Mouse (Mus musculus) kidney, adult 18-20 months (tissue): ENCODE measurements around the gene Gfm2.
"Not testable (repeated sequence)": the region's sequence is repeated elsewhere in the genome, so short reads cannot be mapped to it uniquely, and the experiment has no call there.

Experiments used
- DNase-seq: peaks from one replicate; pipeline ENCODE4 v3.0.0; 2021

The Gfm2 gene

DNA sequence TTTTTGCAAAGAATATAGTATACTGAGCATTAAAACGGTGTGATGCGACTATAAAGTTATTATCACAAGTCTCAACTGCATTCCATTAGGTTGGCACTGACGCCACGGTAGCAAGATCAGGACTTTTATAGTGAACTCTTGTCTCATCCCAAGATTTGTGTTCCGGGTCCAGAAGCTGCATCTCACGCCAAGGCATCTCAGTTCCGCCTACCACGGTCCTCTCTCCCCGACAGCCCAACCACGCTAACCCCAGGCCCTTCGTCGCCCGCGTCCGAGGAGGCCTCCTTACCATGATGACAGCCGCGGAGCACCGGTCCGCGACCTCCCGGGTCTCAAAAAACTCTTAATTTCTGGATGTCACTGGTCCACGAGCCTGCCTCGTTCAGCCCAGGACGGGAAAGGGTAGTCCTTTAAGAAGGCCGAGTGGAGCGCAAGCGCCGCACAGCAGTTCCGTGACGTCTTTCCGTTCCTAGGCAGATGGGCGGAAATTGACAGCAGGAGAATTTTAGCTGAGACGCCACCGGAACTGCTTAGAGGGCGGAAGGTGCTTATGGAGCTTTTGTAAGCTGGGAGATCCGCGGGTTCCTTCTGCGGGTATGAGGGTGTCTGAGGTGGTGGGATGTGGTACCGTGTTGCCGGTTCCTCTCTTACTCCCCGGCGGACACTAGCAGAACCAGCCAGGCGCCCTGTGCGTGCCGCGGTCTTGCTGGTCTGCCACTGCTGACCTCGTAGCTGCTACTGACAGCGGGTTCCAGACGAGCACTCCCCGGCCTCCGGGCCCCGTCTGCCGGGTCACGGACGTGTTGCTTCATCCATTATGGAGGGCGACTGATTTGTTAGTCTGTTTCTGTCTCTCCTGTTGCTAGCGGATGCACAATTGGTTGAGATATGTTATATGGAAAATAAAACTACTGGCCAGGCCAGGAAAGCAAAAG, at the start of gene Gfm2, which contains the start of gene Nsa2:
Gfm2 (plus strand) TSS at position 472 of the 935 bp plus-strand sequence.
Nsa2 (minus strand) TSS at position 472 of the 935 bp plus-strand sequence.
- peak; percentile 92 for DNase-seq

DNA sequence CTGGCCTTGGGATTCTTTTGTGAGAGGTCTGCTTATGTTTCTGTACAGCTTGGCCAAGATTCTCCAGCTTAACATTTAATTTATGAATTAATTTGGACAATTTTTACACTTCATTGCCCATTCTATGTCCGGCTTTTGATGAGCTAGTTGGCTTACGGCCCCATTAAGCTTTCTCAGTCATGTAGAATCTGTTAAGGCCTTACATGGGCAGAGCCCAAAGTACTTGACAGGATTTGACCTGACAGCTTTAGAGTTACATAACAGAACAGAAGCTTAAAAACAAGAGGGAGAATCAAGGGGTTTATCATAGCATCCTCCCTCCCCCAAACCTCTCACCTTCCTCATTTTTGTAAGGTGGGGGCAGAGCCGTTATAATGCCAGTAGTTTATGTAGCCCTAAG, 49.6 kb upstream of the Gfm2 start:
- no peak for DNase-seq

DNA sequence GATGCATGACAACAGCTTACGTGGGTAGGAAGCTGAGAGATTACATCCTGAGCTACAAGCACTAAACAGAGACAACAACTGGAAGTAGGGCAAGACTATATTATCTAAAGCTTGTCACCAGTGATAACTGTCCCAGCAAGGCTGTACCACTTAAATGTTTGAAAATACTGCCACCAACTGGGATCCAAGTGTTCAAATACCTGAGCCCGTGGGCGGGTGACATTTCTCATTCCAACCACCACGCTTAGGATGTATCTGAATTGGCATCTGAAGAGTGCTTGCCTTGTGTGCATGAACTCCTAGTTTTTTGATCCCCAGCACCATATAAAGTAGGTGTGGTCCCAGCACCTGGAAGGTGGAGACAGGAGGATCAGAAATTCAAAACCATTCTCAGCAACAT, 42.0 kb upstream of the Gfm2 start:
- no peak for DNase-seq

DNA sequence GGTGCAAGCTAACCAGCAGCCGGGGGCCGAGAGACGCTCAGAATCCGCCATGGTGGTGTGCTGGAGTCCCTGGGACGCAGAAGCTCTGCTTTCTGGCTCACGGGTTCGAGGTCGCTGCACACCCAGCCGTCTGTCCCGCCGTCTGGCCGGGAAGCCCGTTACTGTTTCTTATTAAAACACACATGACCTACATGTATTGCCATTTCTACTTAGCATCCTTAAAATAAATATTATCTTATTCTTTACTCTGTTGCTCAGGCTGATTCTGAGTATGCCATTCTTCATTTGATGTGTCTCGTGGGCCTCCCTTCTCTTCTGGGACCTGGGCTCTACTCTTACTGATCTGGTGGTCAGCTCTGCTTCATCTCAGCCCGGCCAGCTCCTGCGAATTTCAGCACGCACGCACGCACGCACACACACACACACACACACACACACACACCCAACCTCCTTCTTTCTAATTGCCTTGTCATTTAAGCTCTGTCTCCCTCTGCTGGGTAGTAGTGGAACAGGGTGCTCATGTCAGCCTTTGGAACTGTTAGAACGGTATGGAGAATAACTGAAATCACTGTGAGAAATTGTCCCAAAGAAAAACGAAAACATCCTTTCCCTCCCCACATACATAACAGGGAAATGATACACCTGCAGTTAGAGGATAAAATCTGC, 38.4 kb upstream of the Gfm2 start, which contains the start of gene Gm6169:
Gm6169 (minus strand) TSS at position 51 of the 666 bp plus-strand sequence.
- peak; percentile 38 for DNase-seq

DNA sequence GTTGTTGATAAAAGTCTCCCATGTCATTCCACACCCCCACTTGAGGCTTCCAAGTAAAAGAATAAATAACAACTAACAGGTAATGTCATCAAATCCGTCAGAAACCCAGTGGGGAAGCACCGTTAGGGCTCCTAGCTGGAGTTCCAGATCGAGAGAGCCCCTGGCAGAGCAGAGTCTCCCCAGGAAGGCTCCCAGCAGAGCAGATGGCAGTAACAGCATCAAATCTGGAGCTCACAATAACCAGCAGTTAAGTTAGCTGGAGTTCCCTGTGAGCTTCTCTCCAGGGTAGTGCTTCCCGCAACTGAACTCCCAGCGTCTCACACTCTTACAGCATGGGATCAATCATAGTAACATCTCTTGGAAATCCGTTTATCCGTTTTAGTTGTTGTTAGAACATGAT, 32.7 kb upstream of the Gfm2 start:
- no peak for DNase-seq

DNA sequence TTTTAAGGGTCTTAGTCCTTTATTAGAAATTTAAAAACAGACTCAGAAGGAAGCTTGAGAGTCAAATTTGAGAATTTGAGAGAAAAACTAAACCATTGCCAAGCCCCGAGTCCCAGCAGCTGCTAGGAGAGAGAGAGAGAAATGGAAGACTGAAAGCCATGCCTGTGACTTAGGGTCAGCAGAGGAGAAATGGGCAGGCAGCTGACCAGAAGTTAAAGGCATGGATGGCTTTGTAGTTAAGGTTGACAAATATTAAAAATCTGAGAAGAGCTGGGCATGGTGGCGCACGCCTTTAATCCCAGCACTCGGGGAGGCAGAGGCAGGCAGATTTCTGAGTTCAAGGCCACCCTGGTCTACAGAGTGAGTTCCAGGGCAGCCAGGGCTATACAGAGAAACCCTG, 30.0 kb upstream of the Gfm2 start:
- not testable (repeated sequence) for DNase-seq

DNA sequence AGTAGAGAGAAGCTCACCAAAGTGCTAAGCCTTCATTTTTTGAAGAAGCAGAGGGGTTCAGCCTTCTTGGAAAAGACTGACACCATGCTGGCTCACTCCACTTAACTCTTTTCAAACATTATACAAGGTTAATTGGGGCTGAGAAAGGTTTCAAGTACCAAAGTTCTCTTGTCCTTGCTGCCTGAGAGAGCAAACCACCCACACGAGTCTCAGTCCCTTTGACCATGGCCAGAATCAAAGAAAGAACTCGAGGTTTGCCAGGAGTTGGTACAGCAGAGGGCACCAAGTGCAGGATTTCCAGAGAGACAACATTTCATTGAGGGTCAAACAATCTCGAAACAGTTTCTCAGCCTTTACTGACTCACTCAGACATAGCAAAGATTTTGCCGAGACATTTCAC, 28.7 kb upstream of the Gfm2 start:
- no peak for DNase-seq

DNA sequence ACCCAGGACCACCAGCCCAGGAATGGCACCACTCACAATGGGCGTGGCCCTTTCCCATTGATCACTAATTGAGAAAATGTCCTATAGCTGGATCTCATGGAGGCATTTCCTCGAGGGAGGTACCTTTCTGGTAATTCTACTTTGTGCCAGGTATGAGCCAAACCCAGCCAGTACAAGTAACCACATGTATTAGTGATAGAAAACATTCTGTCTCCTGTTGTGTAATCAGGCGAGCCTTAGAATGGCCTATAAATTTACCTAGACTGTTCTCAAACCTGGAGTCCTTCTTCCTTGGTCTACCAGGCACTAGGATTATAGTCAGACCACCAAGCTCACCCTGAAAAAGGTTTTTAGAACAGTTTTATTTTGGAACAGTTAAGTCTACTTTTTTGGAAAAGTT, 16.4 kb upstream of the Gfm2 start:
- no peak for DNase-seq

DNA sequence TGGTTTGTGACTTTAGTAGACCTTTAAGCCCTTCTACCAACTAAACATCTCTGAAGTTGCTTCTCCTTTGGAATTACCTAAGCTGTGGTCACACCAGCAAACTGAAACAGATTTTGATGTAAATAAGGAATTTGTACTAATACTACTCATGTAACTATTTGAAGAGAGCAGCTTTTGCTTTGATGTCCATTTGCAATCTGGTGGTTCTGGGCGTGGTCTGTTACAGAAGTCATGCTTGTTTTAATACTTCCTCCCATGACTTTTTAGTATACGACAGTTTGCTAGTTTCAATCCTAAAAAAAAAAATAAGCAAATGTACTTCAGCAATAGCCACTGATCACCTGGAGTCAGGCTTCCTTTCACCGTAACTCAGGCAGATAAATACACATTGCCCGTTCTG, 8.1 kb upstream of the Gfm2 start:
- not testable (repeated sequence) for DNase-seq

DNA sequence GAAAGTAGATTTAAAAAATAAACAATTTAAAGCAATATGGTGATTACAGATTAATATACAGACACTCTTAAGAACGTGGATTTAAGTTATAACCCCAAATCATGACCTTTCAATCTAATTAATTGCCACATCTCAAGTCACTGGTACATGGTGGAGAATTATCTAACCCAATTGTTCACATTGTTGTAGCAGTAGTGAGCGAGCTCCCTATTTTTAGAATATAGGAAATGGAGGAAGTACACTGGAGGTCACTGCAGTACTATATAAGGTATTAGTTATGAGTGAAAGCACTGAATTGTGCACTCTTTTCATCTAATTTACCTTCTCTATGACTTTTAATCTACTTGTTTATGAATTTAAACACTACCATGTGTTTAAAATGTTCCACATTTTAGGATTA, 7.3 kb upstream of the Gfm2 start:
- not testable (repeated sequence) for DNase-seq

DNA sequence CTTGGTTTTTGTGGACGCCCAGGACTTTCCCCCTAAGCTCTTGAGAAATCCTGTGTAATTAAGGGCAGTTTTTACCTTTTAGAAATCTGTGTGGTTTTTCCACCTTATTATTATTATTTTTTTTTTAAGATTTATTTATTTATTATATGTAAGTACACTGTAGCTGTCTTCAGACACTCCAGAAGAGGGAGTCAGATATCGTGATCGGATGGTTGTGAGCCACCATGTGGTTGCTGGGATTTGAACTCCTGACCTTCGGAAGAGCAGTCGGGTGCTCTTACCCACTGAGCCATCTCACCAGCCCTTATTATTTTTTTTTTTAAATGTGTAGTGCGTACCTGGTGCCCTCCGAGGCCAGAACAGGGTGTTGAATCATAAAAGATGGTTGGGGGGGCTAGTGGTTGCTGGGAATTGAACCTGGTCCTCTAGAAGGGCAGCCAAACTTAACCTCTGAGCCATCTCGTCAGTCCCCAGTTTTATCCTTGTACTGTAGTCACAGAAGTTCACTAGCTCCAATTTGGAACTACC, 731 bp downstream of the Gfm2 start:
- not testable (repeated sequence) for DNase-seq

DNA sequence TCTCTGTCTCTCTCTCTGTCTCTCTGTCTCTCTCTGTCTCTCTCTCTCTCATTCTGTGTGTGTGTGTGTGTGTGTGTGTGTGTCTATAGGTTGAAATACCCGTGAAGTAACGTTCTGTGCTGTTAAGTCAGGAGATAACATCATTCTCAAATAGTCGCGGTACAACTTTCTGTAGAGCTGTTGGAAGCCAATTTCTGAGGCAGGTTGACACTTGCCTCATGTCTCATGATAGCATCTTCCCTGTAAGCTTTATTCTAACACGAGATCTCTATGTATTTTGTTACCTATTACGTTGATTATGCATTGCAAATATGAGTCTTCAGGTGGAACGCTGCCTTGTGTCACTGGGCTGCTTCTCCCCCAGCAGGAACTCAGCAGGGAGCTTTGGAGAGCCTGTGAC, 4.6 kb downstream of the Gfm2 start:
- DNase-seq, result no peak

DNA sequence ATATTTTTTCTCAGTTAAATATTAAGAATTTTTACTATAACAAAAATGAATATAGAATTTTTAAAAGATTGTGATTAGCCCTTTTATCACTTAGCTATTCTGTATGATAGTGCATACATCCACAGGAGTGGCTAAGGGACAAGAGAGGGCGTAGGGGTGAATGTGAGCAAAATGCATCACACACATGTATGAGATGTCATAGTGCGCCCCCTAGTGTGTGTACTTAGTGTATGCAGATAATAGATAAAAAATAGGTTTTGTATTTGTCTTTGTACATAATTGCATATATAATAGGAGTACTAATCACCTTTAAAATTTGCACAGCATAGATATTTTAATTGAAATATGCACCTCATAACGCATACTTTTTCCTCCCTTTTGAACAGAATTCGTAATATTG, 8.1 kb downstream of the Gfm2 start:
- DNase-seq, result peak; percentile 11

DNA sequence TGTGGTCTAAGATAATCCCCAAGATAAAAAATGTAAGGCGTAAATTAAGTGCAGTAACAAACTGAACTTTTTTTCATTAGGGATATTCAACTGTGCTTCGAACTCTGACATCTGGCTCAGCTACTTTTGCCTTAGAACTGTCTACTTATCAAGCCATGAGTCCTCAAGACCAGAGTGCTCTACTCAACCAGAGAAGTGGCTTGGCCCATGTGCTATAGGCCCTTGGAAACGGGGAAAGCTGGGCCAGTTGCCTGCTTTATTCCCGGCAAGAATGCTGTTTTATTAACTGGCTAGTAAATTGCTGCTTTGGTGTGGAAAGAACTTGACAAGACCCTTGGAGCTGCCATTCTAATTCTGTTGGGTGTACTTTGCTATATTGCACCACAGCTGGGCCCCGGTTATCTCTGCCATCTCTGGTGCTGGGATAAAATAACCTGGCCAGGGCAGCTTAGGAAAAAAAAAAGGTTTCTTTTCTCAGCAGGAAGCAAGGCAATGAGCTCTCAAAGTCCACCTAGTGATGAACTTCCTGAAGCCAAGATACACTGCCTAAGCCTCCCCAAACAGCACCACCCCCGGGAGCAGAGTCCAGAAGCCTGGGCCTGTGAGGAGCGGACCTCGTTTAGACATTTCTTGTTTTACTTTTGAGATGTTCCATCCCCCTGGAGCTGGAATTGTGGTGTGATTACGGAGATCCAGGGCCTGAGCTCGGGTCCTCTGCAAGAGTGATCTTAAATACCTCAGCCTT, 38.0 kb downstream of the Gfm2 start:
- DNase-seq, result peak; percentile 42

DNA sequence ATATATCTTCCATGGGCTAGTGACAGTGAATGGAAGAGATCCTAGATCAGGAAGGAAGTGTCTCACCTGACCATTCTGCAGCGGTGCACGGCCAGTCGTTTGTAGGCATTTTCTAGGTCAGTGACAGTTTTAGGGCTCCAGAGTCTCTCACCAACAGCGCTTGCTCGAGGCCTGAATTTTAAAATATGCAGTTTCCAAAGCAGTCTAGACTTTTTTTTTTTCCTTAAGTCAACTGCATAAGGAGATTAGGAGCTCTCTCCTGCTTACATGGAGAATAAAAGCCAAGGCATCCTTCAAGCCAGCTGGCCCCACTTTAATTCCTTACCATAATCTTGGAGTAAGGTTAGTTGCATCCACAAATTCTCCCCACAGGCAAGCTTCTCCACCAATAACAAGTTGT, 39.0 kb downstream of the Gfm2 start:
- no peak for DNase-seq

DNA sequence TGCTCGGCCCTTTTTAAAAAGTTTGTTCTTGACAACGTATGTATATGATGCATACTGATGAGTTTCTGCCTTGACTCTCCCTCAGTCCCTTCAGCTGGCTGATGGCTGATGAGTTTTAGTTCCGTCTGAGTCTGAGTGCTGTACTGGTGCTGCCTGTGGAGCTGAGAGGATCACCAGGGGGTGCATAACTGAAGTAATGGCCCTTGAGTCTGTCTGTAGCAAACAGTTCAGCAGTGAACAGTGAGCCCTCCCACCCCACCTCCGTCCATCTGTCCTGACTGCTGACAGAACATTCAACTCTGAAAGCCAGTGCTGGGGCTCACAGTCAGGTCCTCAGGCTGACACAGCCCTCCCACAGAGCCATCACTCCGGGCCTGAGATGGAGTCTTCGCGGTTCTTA, 41.2 kb downstream of the Gfm2 start:
- no peak for DNase-seq

DNA sequence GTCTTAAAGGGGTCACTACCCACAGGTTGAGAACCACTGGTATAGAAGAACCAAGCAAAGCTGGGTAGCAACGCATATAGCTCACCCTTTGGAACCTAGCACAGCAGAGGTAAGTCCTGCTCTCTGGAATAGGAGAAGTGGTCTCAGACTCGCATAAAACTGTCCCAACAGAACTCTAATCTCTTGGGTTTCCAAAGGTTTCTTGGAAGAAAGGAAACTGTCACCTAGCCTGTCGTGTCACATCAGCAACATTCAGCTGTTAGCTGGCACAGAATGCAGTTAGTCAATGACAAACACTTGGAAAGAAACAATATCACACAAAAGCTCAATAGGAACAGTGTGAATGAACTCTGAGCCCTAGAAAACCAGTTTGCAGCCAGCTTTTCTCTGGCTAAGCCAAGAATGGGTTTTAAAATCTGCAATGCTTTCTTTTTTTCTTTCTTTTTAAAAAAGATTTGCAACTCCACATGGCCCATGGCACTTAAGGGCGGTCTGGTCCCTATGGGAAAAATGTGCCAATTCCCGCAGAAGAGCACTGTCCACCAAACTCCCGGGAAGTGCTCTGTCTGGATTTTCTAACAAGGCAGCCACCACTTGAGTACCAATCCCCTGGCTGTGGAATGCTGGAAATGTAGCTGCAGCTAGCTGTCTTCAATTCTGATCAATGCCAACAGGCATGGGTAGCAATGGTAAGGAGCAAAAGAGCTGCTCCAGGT, 42.5 kb downstream of the Gfm2 start:
- DNase-seq, result no peak

DNA sequence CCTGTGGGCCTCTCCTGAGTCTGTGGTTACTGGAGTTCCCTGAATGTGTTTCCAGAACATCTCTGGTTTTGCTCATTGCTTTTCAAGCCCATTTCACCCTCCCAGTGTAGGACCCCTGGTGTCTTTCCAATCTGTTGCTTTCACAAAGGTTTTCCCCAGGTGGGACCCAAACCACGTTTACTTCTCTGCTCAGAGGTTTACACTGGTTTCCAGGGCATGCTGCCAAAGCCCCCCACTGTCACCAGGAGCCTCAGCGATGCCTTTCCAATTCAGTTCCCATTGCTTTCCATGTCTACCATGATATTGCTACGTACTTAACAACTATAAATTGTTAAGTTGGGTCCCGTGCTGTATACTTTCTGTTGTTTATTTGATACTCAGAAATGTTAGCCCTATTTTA, 45.1 kb downstream of the Gfm2 start:
- DNase-seq, result no peak

DNA sequence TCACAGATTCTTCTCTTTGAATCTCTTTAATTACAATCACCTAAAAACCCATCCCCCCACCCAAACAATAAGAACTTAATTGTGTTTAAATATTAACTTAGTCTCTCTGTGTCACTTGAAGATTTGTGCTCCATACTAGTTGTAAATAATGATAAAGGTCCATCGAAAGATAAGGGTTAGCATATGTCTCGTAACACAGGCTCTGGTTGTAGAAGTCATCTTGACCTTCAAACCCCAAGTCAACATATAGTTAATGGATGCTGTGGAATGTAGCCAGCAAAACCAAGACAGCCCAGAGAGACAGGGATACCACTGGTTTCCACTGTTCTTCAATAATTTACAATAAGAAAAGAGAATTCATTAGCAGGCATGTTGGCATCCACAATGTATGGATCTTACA, 46.4 kb downstream of the Gfm2 start:
- no peak for DNase-seq

DNA sequence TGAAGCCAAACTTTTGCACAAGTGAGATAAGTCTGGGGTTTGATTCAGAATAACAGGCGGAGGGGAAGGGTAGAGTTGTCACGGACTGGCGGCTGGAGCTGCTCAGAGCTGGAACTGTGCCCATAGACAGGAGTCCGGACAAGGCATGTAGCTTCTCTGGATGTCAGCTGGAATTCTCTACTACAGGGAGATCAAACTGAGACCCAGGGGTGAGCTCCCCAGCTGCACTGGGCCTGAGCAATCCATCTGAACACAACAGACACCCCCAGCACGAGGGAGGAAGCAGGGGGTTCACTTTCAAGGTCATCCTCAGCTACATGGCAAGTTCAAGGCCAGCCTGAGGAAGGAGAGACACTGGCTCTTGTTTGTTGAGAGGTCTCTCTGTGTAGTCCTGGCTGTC, 46.9 kb downstream of the Gfm2 start:
- DNase-seq, result no peak

DNA sequence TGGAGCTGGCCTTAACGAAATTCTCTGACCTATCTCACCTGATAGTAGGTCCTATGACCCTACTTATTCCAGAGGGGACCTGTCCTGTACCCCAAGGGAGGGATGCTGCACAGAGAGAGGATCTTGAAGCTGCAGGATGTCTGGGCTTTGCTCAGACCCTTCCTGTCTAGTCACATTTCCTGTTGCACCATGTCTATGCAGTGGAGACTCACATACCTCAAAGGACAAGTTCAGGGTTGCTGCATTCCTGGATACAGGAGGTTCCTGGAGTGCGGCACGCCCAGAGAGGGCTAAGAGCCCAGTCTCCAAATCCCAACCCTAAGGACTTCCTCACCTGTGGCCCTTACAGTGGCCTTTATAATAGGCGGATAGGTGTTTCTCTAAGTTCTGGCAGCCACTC, 48.6 kb downstream of the Gfm2 start:
- no peak for DNase-seq

DNA sequence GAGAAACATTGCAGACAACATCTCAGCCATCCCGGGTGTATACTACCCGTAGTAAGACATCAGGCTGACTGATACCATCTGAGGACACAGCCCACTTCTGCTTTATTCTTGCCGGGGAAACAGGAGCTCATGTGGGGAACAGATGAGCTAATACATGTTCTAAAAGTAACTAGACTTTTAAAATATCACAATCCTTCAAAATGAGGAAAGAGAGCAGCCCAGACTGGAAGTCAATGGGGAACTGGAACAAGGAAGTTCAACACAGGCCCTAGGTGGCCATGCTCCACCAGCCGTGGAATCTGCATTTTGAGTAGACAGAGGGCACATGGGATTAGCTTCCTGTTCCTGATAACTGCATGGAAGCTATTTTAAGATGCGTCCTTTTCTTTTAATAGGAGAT, 50.0 kb downstream of the Gfm2 start:
- no peak for DNase-seq

DNA sequence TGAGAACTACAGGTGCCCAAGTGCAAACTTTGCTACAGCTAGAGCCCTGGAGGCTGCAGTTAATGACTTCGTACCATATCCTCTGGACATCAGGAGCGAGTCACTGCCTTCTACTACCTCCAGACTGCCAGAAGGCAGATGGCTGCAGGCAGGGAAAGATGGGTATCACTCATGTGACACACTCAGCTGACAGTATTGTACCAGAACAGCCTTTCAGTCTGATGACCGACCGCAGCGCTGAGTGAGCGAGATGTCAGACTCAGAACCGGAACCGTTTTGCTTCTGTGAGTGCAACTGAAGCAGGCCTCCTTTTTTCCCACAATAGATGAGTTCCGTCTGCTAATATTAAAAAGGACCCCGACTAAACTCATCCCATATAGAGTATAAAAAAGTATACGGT, 54.9 kb downstream of the Gfm2 start:
- no peak for DNase-seq
